Mouse (Mus musculus): Measurements from ENCODE around the gene Tex2. TPM values are rescaled to one million over a fixed set of nuclear protein-coding genes. Genes with fewer than 3 reads are reported as not detected.

Gene Tex2
- polyA plus RNA-seq, 1 experiment from 2014 or later = 14.4 TPM

DNA sequence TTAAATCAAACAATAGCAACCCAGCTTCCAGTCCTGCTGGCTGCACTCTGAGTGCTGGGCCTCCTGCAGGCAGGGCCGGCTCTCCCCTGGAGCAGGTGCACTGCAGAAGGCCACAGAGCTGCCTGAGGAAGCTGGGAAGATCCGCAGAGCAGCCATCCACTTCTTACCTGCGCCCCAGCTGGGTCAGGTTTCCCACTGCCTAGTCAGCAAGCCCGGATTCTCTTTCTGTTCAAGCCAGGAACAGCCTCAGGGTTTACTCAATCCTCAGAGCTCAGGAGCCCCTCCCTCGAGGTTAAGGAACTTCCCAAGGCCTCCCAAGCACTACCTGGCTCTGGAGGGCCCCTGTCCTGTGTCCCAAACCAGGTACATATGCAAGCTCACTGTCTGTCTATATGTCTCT lies 7.2 kb downstream of the Tex2 start:
- no peaks in the 10 kb centered on the region for H3K27me3 ChIP-seq (ENCODE audit: control insufficient read depth, insufficient read depth, low read length)
- no peaks in the 10 kb centered on the region for H3K9me3 ChIP-seq (ENCODE audit: control insufficient read depth, low read length)
- 61% methylated on average over 5 of the region's 5 CpGs for WGBS
- H3K4me3 ChIP-seq (ENCODE audit: control insufficient read depth in 1 of 2, insufficient read depth in 1 of 2, low read depth in 1 of 2, low read length in 2 of 2) = no peak overlapping the region
- H3K9ac ChIP-seq (ENCODE audit: low read length) = no peak overlapping the region
- H3K36me3 ChIP-seq (ENCODE audit: control insufficient read depth, insufficient read depth, low read length) = no peaks in the 10 kb centered on the region
- no peak for ATAC-seq (ENCODE audit: insufficient number of reproducible peaks, insufficient read depth, low FRiP score, low read depth)
- no peak overlapping the region for H3K27ac ChIP-seq (replicated peaks in 1 of 2; ENCODE audit: control insufficient read depth in 1 of 2, insufficient read depth in 1 of 2, low read depth in 2 of 2, low read length in 2 of 2)
- peaks cover 9 to 25% of the 10 kb centered on the region in 2 experiments for H3K4me1 ChIP-seq (ENCODE audit: control insufficient read depth in 2 of 2, insufficient read depth in 2 of 2, low read length in 2 of 2)
- no peak overlapping the region for H3K4me2 ChIP-seq (ENCODE audit: low read length)

DNA sequence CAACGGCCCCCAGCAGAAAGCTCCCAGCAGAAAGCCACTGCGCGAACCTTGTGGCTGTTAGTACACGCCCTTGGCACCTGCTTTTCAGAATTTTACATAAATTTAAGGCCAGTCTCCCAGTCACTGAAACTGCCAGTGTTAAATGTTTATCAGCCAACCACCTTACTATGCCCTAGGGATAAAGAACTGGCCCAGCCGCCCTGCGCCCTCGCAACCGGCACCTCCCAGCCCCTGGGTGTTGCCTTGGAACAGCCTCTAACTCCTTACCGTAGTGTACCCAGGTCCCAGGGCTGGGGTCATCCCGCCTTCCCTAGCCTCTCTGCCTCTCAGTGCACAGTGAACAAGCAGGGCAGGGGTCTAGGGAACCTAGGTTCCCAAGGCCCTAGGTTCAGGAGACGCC lies 10.0 kb downstream of the Tex2 start:
- Histone ChIP-seq H3K9me3 (ENCODE audit: control insufficient read depth, low read length) (no peaks in the 10 kb centered on the region), H3K36me3 (ENCODE audit: control insufficient read depth, insufficient read depth, low read length) (no peaks in the 10 kb centered on the region), H3K27me3 (ENCODE audit: control insufficient read depth, insufficient read depth, low read length) (no peaks in the 10 kb centered on the region), H3K4me3 (ENCODE audit: control insufficient read depth in 1 of 2, insufficient read depth in 1 of 2, low read depth in 1 of 2, low read length in 2 of 2) (no peak overlapping the region), H3K27ac (replicated peaks in 1 of 2; ENCODE audit: control insufficient read depth in 1 of 2, insufficient read depth in 1 of 2, low read depth in 2 of 2, low read length in 2 of 2) (no peak overlapping the region), H3K4me2 (ENCODE audit: low read length) (no peak overlapping the region), H3K4me1 (ENCODE audit: control insufficient read depth in 2 of 2, insufficient read depth in 2 of 2, low read length in 2 of 2) (peaks cover 0 to 5% of the 10 kb centered on the region in 2 experiments; a peak in 1 of 4 replicates), H3K9ac (ENCODE audit: low read length) (no peak overlapping the region)
- 90% methylated on average over 11 of the region's 11 CpGs for WGBS
- no peak for ATAC-seq (ENCODE audit: insufficient number of reproducible peaks, insufficient read depth, low FRiP score, low read depth)

DNA sequence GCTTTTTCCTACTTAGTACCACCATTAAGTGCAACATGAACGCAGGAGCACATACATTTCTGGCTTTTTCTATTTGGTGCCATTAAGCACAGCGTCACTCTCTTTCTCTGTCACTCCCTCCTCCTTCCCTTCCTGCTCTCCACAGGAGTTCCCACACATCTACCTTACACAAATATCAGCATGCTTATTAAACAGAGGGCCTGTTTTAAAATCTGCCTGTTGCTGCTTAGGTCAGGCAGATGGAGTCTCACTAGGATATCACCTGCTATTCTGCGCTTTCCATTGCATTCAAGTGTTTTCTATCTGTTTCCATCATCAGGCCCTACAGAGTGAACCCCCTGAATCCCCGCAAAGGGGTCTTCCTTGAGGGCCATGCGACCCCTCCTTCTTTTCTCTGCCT lies 13.1 kb downstream of the Tex2 start:
- H3K36me3 ChIP-seq (ENCODE audit: control insufficient read depth, insufficient read depth, low read length) = no peaks in the 10 kb centered on the region
- peaks cover 0 to 5% of the 10 kb centered on the region in 2 experiments; a peak in 2 of 4 replicates for H3K4me1 ChIP-seq (ENCODE audit: control insufficient read depth in 2 of 2, insufficient read depth in 2 of 2, low read length in 2 of 2)
- ATAC-seq (ENCODE audit: insufficient number of reproducible peaks, insufficient read depth, low FRiP score, low read depth) = no peak
- no peaks in the 10 kb centered on the region for H3K27me3 ChIP-seq (ENCODE audit: control insufficient read depth, insufficient read depth, low read length)
- no peak overlapping the region for H3K4me3 ChIP-seq (ENCODE audit: control insufficient read depth in 1 of 2, insufficient read depth in 1 of 2, low read depth in 1 of 2, low read length in 2 of 2)
- H3K9ac ChIP-seq (ENCODE audit: low read length) = no peak overlapping the region
- 80% methylated on average over 5 of the region's 5 CpGs for WGBS
- no peaks in the 10 kb centered on the region for H3K9me3 ChIP-seq (ENCODE audit: control insufficient read depth, low read length)
- no peak overlapping the region for H3K27ac ChIP-seq (replicated peaks in 1 of 2; ENCODE audit: control insufficient read depth in 1 of 2, insufficient read depth in 1 of 2, low read depth in 2 of 2, low read length in 2 of 2)
- no peak overlapping the region for H3K4me2 ChIP-seq (ENCODE audit: low read length)

DNA sequence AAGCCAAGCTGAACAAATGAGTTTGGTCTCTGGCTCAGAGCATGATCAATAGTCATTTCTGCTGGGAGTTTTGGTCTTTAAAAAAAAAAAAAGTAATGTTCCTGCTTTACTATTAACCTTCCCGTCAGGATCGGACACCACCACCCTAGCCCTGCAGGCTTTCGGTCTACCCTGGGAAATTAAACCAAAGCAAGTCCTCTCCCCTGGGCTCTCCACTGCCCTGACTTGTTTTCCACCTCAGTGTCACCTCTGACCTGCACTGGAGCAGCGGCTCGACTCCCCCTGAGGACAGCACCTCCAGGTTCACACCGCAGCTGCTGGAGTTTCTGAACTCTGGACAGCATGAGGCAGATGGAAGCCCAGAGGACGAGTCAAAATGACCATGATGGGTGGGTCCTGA lies 13.9 kb downstream of the Tex2 start:
- Histone ChIP-seq H3K27me3 (ENCODE audit: control insufficient read depth, insufficient read depth, low read length) (no peaks in the 10 kb centered on the region), H3K27ac (replicated peaks in 1 of 2; ENCODE audit: control insufficient read depth in 1 of 2, insufficient read depth in 1 of 2, low read depth in 2 of 2, low read length in 2 of 2) (no peak overlapping the region), H3K9ac (ENCODE audit: low read length) (no peak overlapping the region), H3K4me1 (ENCODE audit: control insufficient read depth in 2 of 2, insufficient read depth in 2 of 2, low read length in 2 of 2) (peaks cover 0 to 5% of the 10 kb centered on the region in 2 experiments; a peak in 2 of 4 replicates), H3K4me3 (ENCODE audit: control insufficient read depth in 1 of 2, insufficient read depth in 1 of 2, low read depth in 1 of 2, low read length in 2 of 2) (no peak overlapping the region), H3K36me3 (ENCODE audit: control insufficient read depth, insufficient read depth, low read length) (no peaks in the 10 kb centered on the region), H3K9me3 (ENCODE audit: control insufficient read depth, low read length) (no peaks in the 10 kb centered on the region), H3K4me2 (ENCODE audit: low read length) (no peak overlapping the region)
- no peak for ATAC-seq (ENCODE audit: insufficient number of reproducible peaks, insufficient read depth, low FRiP score, low read depth)
- WGBS = 84% methylated on average over 7 of the region's 7 CpGs

DNA sequence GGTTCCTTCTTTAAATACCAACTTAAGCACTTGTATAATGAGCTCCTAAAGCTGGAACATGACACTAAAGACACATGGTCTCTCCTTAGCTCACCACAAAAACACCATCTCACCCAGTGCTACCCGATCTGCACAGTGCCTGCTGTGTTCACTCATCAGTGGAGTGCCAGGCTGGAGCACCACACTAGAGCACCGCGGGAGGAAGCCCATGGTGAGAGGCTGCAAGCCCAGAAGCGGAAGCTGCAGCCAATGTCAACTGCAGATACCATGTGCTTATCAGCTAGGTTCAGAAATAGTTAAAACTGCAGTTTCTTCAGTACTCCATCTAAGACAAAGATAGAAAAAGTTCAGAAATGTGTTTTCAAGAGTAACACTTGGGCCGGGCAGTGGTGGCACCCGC lies 14.9 kb downstream of the Tex2 start:
- H3K27me3 ChIP-seq (ENCODE audit: control insufficient read depth, insufficient read depth, low read length) = no peaks in the 10 kb centered on the region
- H3K9ac ChIP-seq (ENCODE audit: low read length) = no peak overlapping the region
- H3K9me3 ChIP-seq (ENCODE audit: control insufficient read depth, low read length) = no peaks in the 10 kb centered on the region
- H3K36me3 ChIP-seq (ENCODE audit: control insufficient read depth, insufficient read depth, low read length) = no peaks in the 10 kb centered on the region
- peaks cover 0 to 5% of the 10 kb centered on the region in 2 experiments; a peak in 2 of 4 replicates for H3K4me1 ChIP-seq (ENCODE audit: control insufficient read depth in 2 of 2, insufficient read depth in 2 of 2, low read length in 2 of 2)
- H3K4me3 ChIP-seq (ENCODE audit: control insufficient read depth in 1 of 2, insufficient read depth in 1 of 2, low read depth in 1 of 2, low read length in 2 of 2) = no peak overlapping the region
- no peak for ATAC-seq (ENCODE audit: insufficient number of reproducible peaks, insufficient read depth, low FRiP score, low read depth)
- 49% methylated on average over 6 of the region's 6 CpGs for WGBS
- no peak overlapping the region for H3K4me2 ChIP-seq (ENCODE audit: low read length)
- no peak overlapping the region for H3K27ac ChIP-seq (replicated peaks in 1 of 2; ENCODE audit: control insufficient read depth in 1 of 2, insufficient read depth in 1 of 2, low read depth in 2 of 2, low read length in 2 of 2)

DNA sequence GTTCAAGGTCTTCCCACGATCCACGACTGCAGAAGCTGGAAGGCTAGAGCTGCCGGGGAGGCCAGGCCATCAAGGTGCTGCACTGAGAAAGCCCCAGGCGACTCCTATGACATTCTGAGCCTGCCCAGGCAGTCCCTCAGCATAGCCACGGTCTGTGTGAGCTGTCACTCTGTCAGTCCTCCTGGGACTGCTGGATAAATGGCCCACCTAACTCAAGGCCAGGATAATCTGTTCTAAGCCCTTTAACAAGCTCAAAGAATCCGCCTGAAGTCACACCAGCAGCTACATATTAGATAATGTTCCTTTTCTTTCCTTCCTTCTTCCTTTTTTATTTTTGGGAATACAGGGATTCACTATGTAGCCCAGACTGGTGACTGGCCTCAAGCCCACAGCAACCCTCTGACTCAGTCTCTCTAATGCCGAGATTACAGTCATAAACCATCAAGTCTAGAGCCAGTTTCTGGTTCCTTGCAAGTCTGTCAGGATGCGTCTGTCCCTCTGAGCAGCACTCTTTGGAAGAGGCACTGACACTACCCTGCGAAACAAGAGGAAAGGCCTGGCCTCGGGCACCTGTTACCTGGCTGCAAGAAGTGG lies 15.4 kb downstream of the Tex2 start:
- no peaks in the 10 kb centered on the region for H3K9me3 ChIP-seq (ENCODE audit: control insufficient read depth, low read length)
- ATAC-seq (ENCODE audit: insufficient number of reproducible peaks, insufficient read depth, low FRiP score, low read depth) = no peak
- H3K27ac ChIP-seq (replicated peaks in 1 of 2; ENCODE audit: control insufficient read depth in 1 of 2, insufficient read depth in 1 of 2, low read depth in 2 of 2, low read length in 2 of 2) = no peak overlapping the region
- no peak overlapping the region for H3K4me3 ChIP-seq (ENCODE audit: control insufficient read depth in 1 of 2, insufficient read depth in 1 of 2, low read depth in 1 of 2, low read length in 2 of 2)
- no peak overlapping the region for H3K9ac ChIP-seq (ENCODE audit: low read length)
- H3K4me1 ChIP-seq (ENCODE audit: control insufficient read depth in 2 of 2, insufficient read depth in 2 of 2, low read length in 2 of 2) = peaks cover 0 to 5% of the 10 kb centered on the region in 2 experiments; a peak in 2 of 4 replicates
- H3K4me2 ChIP-seq (ENCODE audit: low read length) = no peak overlapping the region
- no peaks in the 10 kb centered on the region for H3K27me3 ChIP-seq (ENCODE audit: control insufficient read depth, insufficient read depth, low read length)
- no peaks in the 10 kb centered on the region for H3K36me3 ChIP-seq (ENCODE audit: control insufficient read depth, insufficient read depth, low read length)
- 69% methylated on average over 10 of the region's 10 CpGs for WGBS

DNA sequence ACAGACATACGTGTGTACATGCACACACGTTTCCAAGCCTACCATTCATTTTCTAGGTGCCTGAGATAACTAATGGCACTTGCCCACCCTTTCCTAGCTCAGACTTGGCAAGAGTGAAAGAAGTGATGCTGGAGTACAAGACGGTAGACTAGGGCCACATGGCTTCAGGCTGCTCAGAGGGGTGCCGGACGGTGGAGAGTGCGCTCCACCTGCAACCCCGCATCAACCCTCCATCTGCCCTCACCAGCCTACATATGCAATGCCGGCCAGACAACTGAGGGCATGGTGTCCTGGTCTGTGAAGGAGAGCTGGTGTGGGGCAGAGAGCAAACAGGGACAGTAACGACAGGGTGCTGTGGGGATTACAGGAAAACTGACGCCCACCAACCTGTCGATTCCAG lies 22.0 kb downstream of the Tex2 start:
- no peak for ATAC-seq (ENCODE audit: insufficient number of reproducible peaks, insufficient read depth, low FRiP score, low read depth)
- Histone ChIP-seq H3K4me2 (ENCODE audit: low read length) (no peak overlapping the region), H3K36me3 (ENCODE audit: control insufficient read depth, insufficient read depth, low read length) (no peaks in the 10 kb centered on the region), H3K9ac (ENCODE audit: low read length) (no peak overlapping the region), H3K9me3 (ENCODE audit: control insufficient read depth, low read length) (no peaks in the 10 kb centered on the region), H3K27ac (replicated peaks in 1 of 2; ENCODE audit: control insufficient read depth in 1 of 2, insufficient read depth in 1 of 2, low read depth in 2 of 2, low read length in 2 of 2) (no peak overlapping the region), H3K4me1 (ENCODE audit: control insufficient read depth in 2 of 2, insufficient read depth in 2 of 2, low read length in 2 of 2) (peaks cover 17 to 27% of the 10 kb centered on the region in 2 experiments), H3K27me3 (ENCODE audit: control insufficient read depth, insufficient read depth, low read length) (no peaks in the 10 kb centered on the region), H3K4me3 (ENCODE audit: control insufficient read depth in 1 of 2, insufficient read depth in 1 of 2, low read depth in 1 of 2, low read length in 2 of 2) (no peak overlapping the region)
- 84% methylated on average over 11 of the region's 11 CpGs for WGBS

DNA sequence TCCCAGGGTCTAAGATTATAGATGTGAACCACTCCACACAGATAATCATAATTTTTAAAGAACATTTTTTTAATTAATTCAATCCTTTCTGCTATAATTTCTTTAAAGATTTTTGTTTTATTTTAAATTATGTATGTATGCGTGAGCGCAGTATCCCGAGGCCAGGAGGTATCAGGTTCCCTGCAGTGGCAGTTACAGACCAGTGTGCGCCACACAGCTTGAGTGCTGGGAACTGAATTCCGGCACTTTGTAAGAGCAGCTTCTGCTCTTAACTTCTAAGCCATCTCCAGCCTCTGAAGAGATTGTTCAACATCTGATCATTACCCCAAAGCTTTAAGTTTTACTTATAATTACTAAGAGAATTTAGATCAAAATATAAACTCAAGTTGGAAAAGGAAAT lies 23.1 kb downstream of the Tex2 start:
- Histone ChIP-seq H3K36me3 (ENCODE audit: control insufficient read depth, insufficient read depth, low read length) (no peaks in the 10 kb centered on the region), H3K9ac (ENCODE audit: low read length) (no peak overlapping the region), H3K4me3 (ENCODE audit: control insufficient read depth in 1 of 2, insufficient read depth in 1 of 2, low read depth in 1 of 2, low read length in 2 of 2) (no peak overlapping the region), H3K9me3 (ENCODE audit: control insufficient read depth, low read length) (no peaks in the 10 kb centered on the region), H3K27me3 (ENCODE audit: control insufficient read depth, insufficient read depth, low read length) (no peaks in the 10 kb centered on the region), H3K4me2 (ENCODE audit: low read length) (no peak overlapping the region), H3K27ac (replicated peaks in 1 of 2; ENCODE audit: control insufficient read depth in 1 of 2, insufficient read depth in 1 of 2, low read depth in 2 of 2, low read length in 2 of 2) (no peak overlapping the region), H3K4me1 (ENCODE audit: control insufficient read depth in 2 of 2, insufficient read depth in 2 of 2, low read length in 2 of 2) (peaks cover 17 to 27% of the 10 kb centered on the region in 2 experiments)
- 70% methylated on average over 5 of the region's 5 CpGs for WGBS
- no peak for ATAC-seq (ENCODE audit: insufficient number of reproducible peaks, insufficient read depth, low FRiP score, low read depth)
